Mouse (Mus musculus): Measurements from ENCODE around the gene Efcab6. TPM values are rescaled to one million over a fixed set of nuclear protein-coding genes. Genes with fewer than 3 reads are reported as not detected.
A peak's percentile ranks its signal among the peaks of the same experiment; 100 is the strongest.

Gene Efcab6
- polyA plus RNA-seq, 1 experiment: 9.6 TPM

GRCm38 (mm10) chr15:84069455-84070050, 4.4 kb upstream of the Efcab6 start:
- DNase-seq (ENCODE audit: extremely low spot score in 1 of 2, low spot score in 1 of 2): no peak

- DNase-seq (ENCODE audit: extremely low spot score in 1 of 2, low spot score in 1 of 2): no peak
These were observed 522 bp upstream of the Efcab6 start for GRCm38 (mm10) chr15:84065701-84066100.

- DNase-seq (ENCODE audit: extremely low spot score in 1 of 2, low spot score in 1 of 2): no peak
These were observed 6.3 kb downstream of the Efcab6 start for GRCm38 (mm10) chr15:84058841-84059240.

- no peak for DNase-seq (ENCODE audit: extremely low spot score in 1 of 2, low spot score in 1 of 2)
These were observed 9.1 kb downstream of the Efcab6 start for GRCm38 (mm10) chr15:84056083-84056482.

- DNase-seq (ENCODE audit: extremely low spot score in 1 of 2, low spot score in 1 of 2): peak in 1 of 2 experiments; percentile 95
These were observed 11.3 kb downstream of the Efcab6 start for GRCm38 (mm10) chr15:84053859-84054258.

DNA sequence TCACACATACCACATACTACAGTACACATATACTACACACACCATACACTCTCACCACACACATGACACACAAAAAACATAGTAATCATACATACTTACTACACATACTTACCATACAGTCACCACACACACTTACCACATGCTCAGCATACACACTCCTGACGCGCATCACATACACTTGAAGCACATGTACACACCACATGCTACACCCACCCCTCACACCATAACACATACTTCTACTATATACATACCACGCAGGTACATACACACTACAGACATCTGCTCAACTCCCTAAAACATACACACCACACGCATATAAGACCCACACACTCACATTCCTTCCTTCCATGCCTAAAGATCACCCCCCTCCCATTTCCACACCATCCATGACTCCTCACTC, 11.9 kb downstream of the Efcab6 start:
- no peak for DNase-seq (ENCODE audit: extremely low spot score in 1 of 2, low spot score in 1 of 2)

DNA sequence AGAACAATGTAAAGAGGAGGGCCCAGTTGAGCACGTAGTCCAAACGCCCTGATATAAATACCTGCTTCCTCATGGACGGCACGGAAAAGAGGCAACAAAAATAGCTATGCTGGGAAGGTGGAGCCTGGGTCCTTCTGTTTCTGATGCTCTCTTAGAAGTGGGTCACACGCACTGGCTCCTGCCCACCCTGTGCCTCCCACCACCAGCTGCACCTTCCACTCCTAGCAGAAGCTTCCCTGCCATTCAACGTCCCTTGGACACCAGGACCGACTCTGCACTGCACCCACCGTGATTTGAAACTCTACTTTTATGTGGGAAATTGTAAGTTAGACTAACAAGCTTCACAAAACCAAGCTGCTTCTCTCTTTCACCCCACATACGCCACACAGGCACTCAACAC, 12.8 kb downstream of the Efcab6 start:
- DNase-seq (ENCODE audit: extremely low spot score in 1 of 2, low spot score in 1 of 2): no peak

GRCm38 (mm10) chr15:84049570-84049969, 15.6 kb downstream of the Efcab6 start:
- DNase-seq (ENCODE audit: extremely low spot score in 1 of 2, low spot score in 1 of 2): no peak

- no peak for DNase-seq (ENCODE audit: extremely low spot score in 1 of 2, low spot score in 1 of 2)
These were observed 19.6 kb downstream of the Efcab6 start for GRCm38 (mm10) chr15:84045562-84045961.

GRCm38 (mm10) chr15:84037067-84037466, 28.1 kb downstream of the Efcab6 start:
- no peak for DNase-seq (ENCODE audit: extremely low spot score in 1 of 2, low spot score in 1 of 2)

GRCm38 (mm10) chr15:84025651-84026050, 39.5 kb downstream of the Efcab6 start:
- no peak for DNase-seq (ENCODE audit: extremely low spot score in 1 of 2, low spot score in 1 of 2)

- no peak for DNase-seq (ENCODE audit: extremely low spot score in 1 of 2, low spot score in 1 of 2)
These were observed 40.3 kb downstream of the Efcab6 start for GRCm38 (mm10) chr15:84024851-84025250.

GRCm38 (mm10) chr15:84009366-84010083, 55.7 kb downstream of the Efcab6 start:
- no peak for DNase-seq (ENCODE audit: extremely low spot score in 1 of 2, low spot score in 1 of 2)

DNA sequence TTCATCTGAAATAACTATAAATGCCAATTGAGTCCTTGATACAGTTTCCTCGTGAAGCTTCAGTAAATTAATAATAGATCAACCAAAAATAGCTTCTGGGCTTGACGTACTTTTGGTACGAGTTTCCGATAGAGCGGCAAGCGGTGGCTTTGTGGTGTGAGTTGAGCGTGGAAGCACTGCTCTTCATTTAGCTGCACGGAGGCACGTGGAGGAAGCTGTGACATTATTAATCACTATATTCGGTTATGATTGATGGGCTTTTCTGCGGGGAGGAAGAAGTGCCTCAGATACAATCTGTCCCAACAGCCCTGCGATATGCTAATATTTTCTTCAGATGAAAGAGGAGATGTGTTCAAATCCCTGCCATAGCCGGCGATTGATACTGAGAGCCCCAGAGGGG, 60.9 kb downstream of the Efcab6 start:
- DNase-seq (ENCODE audit: extremely low spot score in 1 of 2, low spot score in 1 of 2): no peak

DNA sequence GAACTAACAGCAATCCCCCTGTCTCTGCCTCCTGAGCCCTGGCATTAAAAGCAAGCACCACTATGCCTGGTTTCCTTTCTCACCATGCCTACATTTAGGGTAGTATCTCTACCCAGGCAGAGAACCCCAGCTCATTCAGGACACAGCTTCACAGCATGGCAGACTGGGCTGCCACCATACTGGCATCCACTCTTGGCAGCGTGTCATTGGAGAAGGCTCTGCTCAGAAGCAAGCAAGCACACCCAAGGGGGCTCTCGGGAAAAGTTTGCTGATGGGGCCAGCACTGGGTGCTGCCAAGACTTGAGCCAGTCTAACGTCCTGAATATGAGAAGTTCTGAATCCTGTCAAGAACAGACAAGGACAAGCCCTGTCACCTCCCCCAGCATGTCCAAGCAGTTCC, 66.1 kb downstream of the Efcab6 start:
- no peak for DNase-seq (ENCODE audit: extremely low spot score in 1 of 2, low spot score in 1 of 2)

- DNase-seq (ENCODE audit: extremely low spot score in 1 of 2, low spot score in 1 of 2): no peak
These were observed 66.6 kb downstream of the Efcab6 start for GRCm38 (mm10) chr15:83998586-83998985.

- DNase-seq (ENCODE audit: extremely low spot score in 1 of 2, low spot score in 1 of 2): peak; percentile 79 to 81
These were observed 67.1 kb downstream of the Efcab6 start for GRCm38 (mm10) chr15:83998115-83998514.

DNA sequence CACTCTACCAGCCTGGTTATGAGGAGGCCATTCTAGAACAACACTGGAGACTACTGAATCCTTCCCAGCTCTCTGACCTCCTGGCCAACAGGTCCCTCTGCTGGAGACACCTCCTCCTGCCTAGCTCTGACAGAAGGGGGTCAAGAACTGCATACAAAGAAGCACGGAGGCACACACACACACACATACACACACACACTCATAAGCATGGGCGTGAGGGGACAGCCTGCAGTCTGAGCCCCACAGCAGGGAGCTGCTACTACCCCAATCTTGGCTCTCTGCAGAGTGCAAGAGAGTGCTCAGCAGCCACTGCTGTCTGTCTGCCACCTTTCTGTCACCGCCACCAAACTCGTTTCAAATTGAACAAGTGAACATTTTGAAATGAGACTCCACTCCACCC, 67.6 kb downstream of the Efcab6 start:
- DNase-seq (ENCODE audit: extremely low spot score in 1 of 2, low spot score in 1 of 2): no peak

DNA sequence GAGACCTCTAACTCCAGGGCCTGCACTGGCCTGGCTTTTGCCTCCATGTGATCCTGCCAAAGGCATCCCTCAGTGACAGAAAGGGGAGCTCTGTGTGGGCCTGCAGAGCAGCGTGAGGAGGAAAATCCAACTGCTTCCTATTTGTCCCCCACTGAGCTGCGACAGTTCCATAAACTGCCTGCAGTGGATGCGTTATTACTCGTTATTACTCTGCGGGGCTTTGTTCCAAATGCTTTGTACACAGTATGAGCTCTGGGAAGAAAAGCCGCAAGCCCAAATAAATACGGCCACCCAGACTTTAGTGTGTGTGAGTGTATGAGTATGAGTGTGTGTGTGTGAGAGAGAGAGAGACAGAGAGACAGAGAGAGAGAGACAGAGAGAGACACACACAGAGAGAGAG, 68.3 kb downstream of the Efcab6 start:
- no peak for DNase-seq (ENCODE audit: extremely low spot score in 1 of 2, low spot score in 1 of 2)

GRCm38 (mm10) chr15:83992191-83992590, 73.0 kb downstream of the Efcab6 start:
- DNase-seq (ENCODE audit: extremely low spot score in 1 of 2, low spot score in 1 of 2): peak; percentile 45 to 53

GRCm38 (mm10) chr15:83991461-83991860, 73.7 kb downstream of the Efcab6 start:
- no peak for DNase-seq (ENCODE audit: extremely low spot score in 1 of 2, low spot score in 1 of 2)

GRCm38 (mm10) chr15:83989241-83989640, 75.9 kb downstream of the Efcab6 start:
- DNase-seq (ENCODE audit: extremely low spot score in 1 of 2, low spot score in 1 of 2): no peak
